Mouse (Mus musculus): Measurements from ENCODE around the gene Tab1.

Tab1 gene

DNA sequence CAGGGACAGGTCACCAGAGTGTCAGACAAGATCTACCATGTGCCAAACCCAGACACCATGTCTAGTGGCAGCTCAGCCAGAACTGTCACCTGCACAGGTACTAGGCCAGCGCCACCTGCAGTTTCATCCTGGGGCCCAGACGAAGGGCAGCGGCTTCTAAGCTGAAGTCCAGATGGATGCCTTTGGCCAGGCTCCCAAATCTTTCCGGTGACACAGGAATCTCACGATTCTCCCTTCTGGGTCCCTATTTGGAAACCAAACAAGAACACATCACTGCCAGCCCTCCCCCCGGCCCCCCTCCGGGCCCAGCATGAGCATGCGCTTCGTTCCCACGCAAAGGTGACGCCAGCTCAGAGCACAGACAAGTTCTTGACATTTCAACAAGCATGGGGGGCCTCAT, 30.3 kb downstream of the Tab1 start:
- no peak for DNase-seq (ENCODE audit: low spot score)

DNA sequence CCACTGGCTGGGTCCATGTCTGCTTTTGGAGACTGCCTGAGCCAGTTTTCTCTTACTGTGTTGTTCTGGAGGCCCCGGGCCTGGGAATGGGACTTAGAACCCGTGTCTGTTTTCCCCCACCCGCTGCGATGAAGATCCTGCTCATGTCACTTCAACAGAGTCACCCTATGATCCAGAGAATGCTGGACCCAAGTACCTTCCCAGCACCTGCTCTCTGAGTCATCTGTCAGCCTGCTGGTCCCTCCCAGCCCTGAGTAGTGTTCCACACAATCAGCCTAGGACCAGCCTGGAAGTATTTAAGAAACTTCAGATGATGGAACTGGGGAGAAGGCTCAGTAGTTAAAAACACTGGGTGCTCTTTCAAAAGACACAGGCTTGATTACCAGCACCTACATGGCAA, 30.8 kb downstream of the Tab1 start:
- DNase-seq (ENCODE audit: low spot score) = no peak

DNA sequence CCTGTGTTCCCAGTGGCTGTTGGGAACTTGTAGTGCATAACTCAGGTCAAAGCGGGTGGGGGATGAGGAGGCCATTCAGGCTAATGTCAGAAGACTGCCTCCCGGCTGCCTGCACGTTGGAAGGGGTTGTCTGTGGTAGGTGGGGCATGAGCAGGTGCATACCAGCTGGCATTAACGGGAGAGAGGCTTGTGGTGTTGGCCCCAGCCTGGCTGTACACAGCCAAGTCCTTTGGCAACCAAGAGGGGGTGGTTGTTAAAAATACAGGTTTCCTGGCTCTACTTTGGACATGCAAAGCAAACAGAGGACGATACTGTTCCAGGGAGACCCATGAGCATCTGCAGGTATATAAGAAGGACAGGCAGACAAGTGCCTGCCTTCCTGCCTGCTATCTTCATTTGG, 32.5 kb downstream of the Tab1 start:
- no peak for DNase-seq (ENCODE audit: low spot score)

DNA sequence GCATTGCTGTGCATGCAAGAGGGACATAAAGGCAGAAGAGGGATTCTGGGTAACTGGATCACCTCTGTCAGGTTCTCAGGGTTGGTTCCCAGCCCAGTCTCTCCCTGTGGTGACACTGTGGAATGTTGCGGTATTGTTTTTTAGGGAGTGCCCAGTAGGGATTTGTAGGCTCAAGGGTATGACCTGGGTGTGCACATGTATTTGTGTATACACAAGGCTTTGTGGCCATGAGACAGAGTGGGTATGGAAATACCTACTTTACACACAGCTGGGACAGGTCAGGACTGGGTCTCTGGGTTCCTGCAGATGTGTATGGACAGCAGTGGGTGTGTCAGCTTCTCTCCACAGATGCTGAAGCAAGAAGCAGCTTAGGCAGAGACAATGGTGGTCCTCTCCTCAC, 36.6 kb downstream of the Tab1 start:
- DNase-seq (ENCODE audit: low spot score) = no peak

DNA sequence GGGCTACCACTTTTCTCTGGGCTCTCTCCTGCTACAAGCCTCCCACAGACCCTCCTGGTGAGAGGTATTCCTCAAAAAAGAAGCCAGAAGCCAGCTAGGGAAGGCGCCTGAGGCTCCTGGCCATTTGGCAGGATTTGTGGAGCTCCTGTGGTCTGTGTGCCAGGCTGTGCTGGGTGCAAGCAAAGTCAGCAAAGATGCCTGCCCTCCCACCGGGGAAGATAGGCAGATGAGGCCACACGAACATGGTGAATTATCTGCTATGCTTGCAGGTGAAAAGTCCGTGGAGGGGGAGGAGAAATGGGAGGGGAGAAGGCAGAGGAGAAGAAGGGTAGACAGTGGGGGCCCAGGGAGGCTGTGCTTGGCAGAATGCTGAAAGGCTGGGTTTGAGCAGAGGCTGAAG, 37.4 kb downstream of the Tab1 start:
- no peak for DNase-seq (ENCODE audit: low spot score)

DNA sequence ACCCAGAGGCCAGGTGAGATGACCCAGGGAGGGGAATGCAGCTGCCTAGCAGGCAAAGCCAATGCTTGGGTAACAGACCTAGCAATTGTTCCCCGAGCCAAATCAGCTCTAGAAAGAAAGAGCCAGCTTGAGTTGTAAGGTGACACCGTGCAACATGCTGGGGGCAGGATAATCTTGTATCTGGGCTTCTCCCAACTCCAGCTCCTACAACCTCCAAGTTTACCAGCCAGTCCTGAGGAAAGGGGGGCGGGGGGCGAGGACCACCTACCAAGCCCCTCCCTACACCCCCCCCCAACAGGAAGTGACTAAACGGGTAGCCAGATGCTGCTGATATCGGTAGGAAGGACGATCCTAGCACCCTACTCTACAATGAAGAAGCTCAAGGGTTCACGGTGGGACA, 38.4 kb downstream of the Tab1 start:
- no peak for DNase-seq (ENCODE audit: low spot score)

DNA sequence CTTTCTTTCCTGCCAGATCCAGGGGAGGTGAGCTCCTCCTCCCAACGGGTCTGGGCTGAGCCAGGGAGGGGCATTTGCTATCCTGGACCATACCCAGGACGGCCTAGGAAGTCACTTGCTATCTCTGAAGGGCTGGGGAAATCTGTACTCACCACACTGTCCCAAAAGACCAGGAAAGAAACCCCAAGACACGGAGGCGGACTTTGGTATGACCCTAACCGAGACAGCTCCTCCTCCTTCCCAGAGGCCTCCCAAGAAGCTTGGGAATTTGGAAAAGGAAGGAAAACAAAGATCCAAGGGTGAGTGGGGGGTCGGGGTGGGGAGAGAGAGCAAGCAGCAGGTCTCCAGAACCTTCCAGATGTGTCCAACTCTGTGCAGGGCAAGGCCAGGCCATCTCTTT, 38.9 kb downstream of the Tab1 start:
- DNase-seq (ENCODE audit: low spot score) = no peak

DNA sequence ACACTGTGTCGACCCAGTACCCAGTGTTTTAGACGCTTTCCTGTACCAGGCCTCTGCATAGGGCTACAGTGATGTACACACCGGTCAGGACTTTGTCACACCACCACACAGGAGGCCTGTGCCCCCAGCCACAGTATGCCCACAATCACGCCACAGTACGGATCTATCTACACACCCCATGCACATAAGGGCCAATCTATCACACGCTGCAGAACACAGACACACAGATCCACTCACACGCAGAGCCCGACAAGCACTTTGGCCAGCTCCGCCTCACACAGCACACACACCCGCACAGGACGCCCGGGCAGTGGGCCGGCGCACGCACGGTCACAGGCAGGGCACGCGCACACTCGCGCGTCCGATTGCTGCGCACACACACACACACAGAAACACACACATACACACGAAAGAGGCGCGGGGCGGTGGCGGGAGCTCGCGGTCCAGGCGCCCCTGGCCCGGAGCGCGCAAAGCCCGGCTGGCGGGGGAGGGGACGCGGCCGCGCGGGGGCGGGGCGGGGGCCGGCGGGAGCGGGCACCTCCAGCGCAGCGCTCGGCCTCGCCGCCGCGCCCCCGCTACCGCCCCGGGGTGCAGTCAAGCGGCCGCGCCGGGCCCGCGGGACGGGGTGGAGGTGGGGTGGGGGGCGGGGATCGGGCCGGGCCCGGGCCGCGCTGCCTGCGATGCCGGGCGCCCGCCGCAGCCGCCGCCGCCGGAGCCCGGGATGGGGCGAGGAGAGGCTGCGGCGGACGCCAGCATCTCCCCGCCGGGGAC, 40.3 kb downstream of the Tab1 start, which contains the start of gene Mgat3:
TSS of gene Mgat3 (plus strand) at position 721 of the 771 bp plus-strand sequence.
- no peak for DNase-seq (ENCODE audit: low spot score)

DNA sequence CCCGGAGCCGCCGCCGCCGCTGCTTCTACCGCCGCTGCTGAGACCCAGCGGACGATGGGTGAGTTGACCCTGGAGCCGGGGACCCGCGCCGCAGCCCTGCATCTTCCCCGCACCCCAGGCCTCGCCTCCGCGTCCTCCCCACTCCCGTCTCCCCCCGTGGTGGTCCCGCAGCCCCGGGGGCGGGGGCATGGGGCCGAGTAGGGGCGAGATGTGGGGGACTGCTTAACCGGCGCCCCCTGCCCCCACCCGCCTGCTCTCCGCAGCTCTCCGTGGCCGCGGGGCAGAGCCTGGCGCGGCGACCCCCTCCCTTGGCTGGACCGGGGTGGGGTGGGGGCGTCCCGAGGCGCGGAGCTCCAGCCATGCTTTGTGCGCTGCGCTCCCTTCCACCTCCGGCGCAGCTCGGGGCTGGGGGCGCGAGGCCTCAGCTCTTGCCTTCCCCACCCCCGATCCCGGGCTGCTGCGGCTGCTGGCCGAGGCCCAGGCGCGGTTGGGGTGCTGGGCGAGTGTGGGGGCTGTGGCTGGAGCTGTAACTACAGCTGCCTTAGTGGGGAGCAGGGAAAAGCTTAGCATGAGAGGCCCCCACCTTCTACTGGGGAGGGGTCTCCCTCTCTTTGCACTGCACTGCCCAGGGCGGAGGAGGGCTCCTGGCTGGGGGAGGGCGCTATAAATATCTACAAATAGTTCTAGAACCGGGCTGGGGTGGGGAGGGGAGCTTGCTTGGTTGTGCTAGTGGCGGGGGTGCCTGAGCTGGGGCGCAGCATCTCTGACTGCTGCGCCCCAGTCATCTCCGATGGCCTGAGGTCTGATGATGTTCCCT, 41.1 kb downstream of the Tab1 start:
- no peak for DNase-seq (ENCODE audit: low spot score)

DNA sequence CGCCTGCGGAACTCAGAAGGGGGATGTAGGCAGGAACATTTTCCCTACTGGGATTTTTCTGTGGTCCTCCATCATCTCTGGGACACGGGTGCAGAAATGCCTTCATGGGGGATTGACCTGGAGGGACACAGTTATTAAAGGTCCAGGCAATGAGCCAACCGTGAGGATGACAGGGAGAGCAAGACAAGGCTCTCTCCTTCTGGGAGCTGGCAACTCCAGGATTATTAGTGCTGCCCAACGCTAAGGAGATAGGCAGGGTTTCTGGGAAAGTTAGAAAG, 41.6 kb downstream of the Tab1 start:
- no peak for DNase-seq (ENCODE audit: low spot score)

DNA sequence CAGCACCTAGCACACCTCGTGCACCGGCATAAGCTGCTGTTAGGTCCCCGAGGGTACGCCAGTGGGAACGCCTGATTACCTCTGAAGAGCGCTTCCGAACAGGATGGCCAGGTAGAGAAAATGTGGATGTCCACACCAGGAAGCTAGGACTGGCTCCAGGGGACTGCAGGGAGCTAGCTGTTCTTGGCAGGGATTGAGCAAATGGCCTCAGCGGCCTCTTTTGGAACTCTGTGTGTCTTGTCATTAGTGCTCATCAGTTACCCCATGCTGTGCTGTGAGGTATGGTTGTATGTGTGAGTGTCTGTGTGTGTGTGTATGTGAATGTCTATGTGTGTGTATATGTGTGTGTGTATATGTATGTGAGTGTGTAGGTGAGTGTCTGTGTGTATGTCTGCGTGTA, 42.4 kb downstream of the Tab1 start:
- no peak for DNase-seq (ENCODE audit: low spot score)

DNA sequence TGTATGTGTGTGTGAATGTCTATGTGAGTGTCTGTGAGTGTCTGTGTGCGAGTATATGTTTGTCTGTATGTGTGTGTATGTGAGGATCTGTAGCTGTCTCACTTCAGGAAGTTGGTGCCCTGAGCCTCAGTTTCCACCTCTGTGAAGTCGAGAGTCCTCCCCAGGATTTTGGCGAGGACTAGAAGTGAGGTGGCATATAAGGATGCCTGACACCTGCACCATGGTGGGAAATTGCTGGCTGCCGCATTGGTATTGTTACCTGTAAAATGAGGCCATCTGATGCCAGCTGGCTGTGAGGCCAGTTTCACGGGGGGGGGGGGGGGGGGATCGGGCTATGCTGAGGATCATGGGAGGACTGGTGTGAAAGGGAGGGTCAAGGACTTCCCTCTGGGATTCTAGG, 42.8 kb downstream of the Tab1 start:
- DNase-seq (ENCODE audit: low spot score) = no peak

DNA sequence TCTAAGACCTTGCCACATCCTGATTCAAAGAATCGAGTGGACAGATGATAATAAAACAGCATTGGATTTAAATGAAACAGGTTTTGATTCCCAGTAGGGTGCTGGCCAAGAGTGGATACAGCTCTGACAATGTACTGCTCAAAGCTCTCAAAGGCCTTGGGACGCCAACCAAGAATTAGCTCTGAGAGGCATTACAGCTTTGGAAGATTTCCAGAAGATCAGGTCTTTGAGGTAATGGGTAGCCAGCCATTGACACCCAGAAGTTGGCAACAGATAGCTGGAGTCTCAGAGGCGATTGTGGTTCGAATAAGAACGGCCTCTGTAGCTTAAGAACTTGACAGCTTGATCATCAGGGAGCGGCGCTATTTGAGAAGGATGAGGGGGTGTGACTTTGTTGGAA, 48.6 kb downstream of the Tab1 start:
- DNase-seq (ENCODE audit: low spot score) = no peak

DNA sequence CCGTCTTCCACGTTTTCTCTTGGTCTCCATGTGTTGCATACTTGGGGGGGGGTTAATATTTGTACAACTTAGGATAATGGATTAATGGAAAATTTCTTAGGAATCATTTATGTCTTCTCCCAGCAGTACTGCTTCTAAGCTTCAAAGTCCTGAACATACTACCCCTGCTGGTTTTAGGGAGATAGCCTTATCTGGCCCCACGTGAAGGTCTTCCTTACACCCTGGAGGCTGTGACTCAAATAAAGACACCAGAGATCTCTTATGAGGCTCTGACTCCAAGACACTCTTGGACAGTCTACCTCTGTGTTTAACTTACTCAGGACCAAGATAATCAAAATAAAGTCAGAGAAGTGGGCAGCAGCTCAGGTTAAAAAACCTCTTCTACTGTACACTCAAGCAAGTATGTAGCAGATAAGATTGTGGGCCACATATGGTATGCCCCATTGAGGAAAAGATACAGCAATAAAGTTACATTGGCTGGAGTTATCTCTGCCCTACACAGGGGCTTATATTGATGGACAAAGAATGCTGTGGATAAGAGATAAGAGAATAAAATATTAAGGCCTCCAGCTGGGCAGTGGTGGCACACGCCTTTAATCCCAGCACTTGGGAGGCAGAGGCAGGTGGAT, 49.3 kb downstream of the Tab1 start:
- no peak for DNase-seq (ENCODE audit: low spot score)

DNA sequence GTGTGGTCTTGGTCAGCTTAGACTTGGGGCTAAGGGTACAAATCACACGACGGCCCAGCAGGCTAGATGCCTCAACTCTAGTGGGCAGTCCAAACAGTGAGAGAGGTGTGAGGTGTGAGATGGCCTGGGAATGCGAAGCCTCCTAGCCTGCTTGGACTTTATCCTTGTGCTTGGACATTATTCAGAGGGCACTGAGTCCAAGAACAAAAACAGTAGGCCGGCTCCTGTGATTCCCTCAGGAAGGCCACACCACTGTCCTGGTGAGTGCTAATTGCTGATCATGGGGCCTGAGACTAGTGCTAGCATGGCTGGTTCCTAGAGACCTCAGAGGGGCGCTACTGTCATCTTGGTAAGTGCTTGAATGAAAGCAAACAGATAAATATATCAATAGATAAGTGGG, 56.0 kb downstream of the Tab1 start:
- no peak for DNase-seq (ENCODE audit: low spot score)

DNA sequence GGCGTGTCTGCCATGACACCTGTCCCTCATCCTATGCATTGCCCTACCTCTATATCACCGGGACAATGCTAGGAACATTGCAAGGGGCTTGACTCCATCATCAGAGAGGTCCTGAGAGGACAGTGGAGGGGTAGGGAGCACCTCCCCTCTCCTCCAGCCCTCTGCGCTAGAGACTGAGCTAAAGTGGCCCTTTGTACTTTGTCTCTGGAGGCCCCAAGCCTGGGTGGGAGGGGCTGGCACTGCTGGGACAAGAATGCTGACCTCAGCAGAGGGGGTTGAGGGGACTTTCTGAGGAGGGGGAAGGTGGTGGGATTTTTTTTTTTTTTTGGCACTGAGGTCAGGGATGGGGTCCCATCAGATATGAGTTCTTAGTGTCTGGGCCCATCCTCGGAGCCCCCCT, 57.1 kb downstream of the Tab1 start:
- DNase-seq (ENCODE audit: low spot score) = no peak

DNA sequence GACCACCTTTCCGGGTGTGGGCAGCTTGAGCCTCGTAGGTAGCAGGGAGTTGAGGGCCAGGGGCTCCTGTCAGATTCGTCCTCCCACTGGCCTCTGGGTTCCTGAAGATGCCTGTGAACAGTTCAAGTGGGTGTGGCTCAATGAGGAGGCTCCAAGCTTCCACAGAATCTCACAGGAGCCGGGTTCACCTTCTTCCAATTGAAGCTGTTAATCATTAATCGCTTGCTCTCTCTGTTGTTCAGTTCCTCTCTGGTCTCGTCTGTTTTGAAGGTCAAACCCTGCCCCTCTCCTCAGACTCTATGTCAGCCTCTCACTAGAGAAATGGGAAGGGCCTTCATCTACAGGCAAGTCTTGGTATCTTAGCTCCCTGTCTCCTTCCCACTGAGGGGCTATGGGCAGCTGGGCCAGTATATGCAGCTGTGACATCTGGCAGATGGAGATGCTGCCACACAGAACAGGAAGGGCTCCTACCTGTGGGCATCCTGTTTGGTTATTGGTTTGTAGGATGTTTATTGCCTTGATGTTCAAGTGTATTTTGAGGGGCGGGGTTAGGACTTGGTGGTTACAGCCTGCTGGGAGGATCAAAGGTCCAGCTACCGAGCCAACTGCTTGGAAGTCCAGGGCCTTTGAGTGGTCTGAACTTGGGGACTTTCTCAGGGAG, 58.8 kb downstream of the Tab1 start:
- peak; percentile 58 for DNase-seq (ENCODE audit: low spot score)

DNA sequence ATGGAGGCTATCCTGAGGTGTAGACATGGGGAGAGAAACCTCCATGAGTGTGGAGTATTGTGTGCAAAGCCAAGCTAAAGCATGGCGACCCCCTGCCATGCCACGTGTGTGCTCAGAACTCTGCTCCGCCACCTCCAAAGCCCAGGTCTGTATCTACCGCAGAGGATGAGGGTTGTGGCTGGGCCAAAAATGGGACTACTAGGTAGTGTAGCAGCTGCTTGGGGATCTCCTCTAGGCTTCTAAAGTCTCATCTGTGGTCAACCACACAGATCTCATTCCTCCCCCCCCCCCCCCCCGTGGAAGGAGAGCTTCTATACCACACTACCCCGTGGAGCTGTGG, 59.3 kb downstream of the Tab1 start:
- peak; percentile 84 for DNase-seq (ENCODE audit: low spot score)

DNA sequence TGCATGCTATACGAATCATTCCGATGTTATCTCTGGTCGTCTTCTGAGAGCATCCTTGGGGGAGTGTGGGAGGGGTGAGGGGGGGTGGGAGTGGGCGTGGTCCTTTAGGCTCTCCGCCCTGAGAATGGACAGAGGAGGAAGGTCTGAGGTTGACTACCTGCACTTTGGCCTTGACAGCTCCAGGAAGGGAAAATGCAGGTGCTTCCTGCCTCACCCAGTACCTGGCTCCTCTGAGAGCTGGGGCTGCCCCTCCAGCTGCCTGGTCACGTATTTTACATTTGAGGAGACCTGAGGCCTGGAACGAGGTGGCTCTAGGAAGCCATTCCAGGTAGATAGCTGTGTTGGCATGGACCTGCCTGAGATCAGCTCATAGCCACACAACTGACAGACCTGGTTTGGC, 59.9 kb downstream of the Tab1 start:
- DNase-seq (ENCODE audit: low spot score) = no peak

DNA sequence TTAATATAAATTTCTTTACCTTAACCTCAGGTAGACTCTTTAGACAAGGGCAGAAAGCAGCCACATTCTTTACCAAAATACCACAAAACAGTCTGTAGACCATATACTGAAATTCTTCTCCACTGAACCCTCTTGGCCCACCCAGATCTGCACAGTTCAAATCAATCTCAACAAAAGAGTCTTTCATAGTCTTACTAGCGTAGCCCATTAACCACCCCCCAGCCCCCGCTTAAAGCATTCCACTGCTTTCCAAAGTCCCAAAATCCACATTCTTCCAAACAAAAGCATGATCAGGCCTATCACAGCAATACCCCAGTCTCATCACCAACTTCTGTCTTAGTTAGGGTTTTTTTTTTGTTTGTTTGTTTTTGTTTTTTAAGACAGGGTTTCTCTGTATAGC, 66.6 kb downstream of the Tab1 start:
- no peak for DNase-seq (ENCODE audit: low spot score)

DNA sequence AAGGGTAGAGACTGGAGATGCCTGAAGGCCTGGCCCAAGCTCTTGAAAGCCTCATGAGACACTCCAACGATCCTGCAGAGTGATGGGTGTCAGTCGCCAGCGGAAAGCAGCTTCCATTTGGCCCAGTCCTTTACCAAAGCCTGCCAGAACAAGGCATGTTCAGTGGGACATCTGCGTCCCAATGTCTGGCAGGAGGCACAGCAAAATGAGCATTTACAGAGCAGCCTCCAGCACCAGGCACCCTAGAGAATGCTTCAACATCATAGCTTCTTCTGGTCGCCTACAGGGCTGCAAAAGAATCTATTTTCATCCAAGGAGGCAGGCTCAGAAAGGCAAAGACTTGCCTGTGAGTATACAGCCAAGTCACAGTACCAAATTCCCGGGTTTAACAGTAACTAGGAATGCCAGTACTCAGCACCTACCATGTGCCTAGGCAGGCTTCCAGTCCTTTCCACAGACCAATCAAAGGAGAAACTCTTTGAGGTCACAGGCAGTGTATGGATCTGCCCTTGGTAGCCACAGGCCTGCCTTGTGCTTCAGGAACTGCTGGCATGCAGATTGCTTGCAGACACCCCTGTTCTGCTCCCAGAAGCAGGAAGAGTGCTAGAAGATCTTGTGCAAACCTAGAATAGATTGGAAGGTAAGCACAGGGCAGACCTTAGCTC, 69.3 kb downstream of the Tab1 start:
- DNase-seq (ENCODE audit: low spot score) = no peak

DNA sequence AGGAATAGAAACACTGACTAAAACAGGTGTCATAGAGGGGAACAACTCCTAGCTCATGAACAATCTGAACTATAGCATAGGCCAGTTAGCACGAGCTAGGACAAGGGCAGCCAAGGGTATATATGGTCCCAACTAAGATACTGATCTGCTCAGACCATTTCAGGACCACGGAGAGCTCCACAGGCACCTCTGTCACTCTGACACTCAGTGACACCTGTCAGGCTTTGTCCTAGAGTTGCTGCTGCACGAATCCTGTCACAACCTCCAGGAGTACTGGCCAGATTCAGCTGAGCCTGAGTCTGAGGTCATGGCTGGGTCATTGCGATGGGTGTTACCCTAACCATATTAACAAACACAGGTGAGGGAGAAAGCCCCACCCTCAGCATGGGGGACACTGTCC, 70.5 kb downstream of the Tab1 start:
- DNase-seq (ENCODE audit: low spot score) = no peak

All from T-cell, adult 2 months (primary cell).